Mouse (Mus musculus): ENCODE data around the gene Morc3. TPM values are rescaled to one million over a fixed set of nuclear protein-coding genes. Genes with fewer than 3 reads are reported as not detected.

Gene Morc3
- polyA plus RNA-seq, 2 experiments: 11.8 to 16.4 TPM

DNA sequence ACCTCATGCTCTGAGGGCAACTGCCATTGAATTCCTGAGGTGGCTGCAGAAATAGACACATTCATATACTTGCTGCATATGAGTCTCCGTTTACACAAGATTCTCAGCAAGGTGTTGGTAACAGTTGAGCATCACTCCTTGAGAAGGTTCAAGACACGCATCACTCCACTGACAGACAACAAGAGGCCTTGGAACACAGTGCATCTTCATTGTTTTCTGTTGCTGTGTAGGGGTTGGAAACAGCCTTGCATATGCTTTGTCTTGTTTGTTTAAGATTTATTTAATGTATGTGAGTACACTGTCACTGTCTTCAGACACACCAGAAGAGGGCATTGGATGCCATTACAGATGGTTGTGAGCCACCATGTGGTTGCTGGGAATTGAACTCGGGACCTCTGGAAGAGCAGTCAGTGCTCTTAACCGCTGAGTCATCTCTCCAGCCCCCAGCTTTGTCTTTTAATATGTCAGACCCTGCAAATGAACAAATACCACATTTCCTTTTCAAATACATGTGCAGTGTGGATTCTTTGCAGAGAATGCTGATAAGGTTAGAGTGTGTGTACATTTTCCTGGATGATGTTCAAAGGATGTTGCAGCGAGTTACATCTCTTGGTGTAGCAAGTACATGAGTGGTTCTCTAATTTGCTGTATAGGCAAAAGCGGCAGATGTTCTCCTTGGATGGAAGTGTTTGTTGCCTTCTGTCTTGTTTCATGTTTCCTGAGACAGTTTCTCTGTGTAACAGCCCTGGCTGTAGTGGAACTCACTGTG lies 45.9 kb downstream of the Morc3 start:
- H3K9me3 ChIP-seq (ENCODE audit: control insufficient read depth, low read length): no peaks in the 10 kb centered on the region
- no peak overlapping the region for H3K4me3 ChIP-seq (ENCODE audit: insufficient read depth in 1 of 2, low read depth in 2 of 2, low read length in 2 of 2)
- no peak overlapping the region for H3K9ac ChIP-seq (replicated peaks)
- H3K27ac ChIP-seq: no peak overlapping the region
- no peaks in the 10 kb centered on the region for H3K27me3 ChIP-seq (ENCODE audit: control insufficient read depth, insufficient read depth, low read length)
- no peak for TF ChIP-seq CTCF (IDR thresholded peaks at IDR 0.05; ENCODE audit: low read depth)
- no peak for TF ChIP-seq EP300 (IDR thresholded peaks at IDR 0.05; ENCODE audit: low read depth)
- DNase-seq (ENCODE audit: low read depth in 3 of 3, low spot score in 3 of 3): no peak
- WGBS (ENCODE audit: insufficient replicate concordance): 78% methylated on average over 6 of the region's 6 CpGs
- no peak for ATAC-seq (ENCODE audit: insufficient read depth)
- H3K4me2 ChIP-seq (ENCODE audit: low read depth): no peak overlapping the region
- no peaks in the 10 kb centered on the region for H3K4me1 ChIP-seq (replicated peaks; ENCODE audit: control insufficient read depth in 2 of 2, insufficient read depth in 2 of 2, low read length in 1 of 2)
- H3K36me3 ChIP-seq (replicated peaks; ENCODE audit: control insufficient read depth, insufficient read depth, low read depth): peaks cover 39% of the 10 kb centered on the region

DNA sequence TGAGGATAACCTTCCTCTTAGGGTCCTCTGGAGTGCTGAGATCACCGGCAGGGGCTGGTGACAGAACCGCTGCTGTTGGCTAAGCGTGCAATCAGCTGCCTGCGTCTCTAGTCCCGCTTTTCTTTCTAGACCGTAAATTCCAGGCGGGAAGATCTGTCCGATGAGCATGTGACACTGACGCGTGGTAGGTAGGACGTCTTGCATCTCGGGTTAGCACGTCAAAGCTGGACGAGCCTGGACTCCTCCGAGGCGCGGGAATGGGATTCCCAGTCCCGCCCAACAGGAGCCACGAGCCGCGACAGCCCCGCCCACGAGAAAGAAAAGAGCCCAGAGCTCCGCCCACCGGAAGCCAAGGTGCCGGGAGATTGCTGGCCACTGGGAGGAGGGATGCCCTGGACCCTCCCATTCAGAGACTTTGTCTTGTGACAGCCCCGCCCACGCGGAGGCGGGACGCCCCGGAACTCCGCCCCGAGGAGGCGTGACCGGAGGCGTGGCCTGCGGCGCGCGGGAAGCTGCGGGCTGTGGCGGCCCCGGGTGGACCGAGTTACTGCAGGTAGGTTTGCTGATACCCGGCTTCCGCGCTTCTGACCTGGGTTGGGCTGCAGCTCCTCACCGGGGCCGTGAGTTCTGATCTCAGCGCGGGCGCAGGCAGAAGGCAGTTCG lies 51.6 kb downstream of the Morc3 start, which contains the start of gene Chaf1b:
Gene Chaf1b, plus strand, starts transcription at position 479 of the 663 bp plus-strand sequence.
- H3K4me1 ChIP-seq (replicated peaks; ENCODE audit: control insufficient read depth in 2 of 2, insufficient read depth in 2 of 2, low read length in 1 of 2): peaks cover 3 to 12% of the 10 kb centered on the region in 2 experiments; a peak in 3 of 4 replicates
- no peaks in the 10 kb centered on the region for H3K27me3 ChIP-seq (ENCODE audit: control insufficient read depth, insufficient read depth, low read length)
- WGBS (ENCODE audit: insufficient replicate concordance): 0% methylated on average over 50 of the region's 54 CpGs
- H3K9me3 ChIP-seq (ENCODE audit: control insufficient read depth, low read length): no peaks in the 10 kb centered on the region
- peak; percentile 94 to 97 (median 94) for DNase-seq (ENCODE audit: low read depth in 3 of 3, low spot score in 3 of 3)
- TF ChIP-seq EP300 (IDR thresholded peaks at IDR 0.05; ENCODE audit: low read depth): no peak
- no peak; the same call in 1 of the 2 replicates for TF ChIP-seq CTCF (IDR thresholded peaks at IDR 0.05; ENCODE audit: low read depth)
- peak within 1 kb of the TSS; percentile 20 for H3K27ac ChIP-seq
- peaks cover 19% of the 10 kb centered on the region for H3K36me3 ChIP-seq (replicated peaks; ENCODE audit: control insufficient read depth, insufficient read depth, low read depth)
- peak within 1 kb of the TSS; percentile 86 for H3K4me2 ChIP-seq (ENCODE audit: low read depth)
- peak; percentile 90 for ATAC-seq (ENCODE audit: insufficient read depth)
- H3K9ac ChIP-seq (replicated peaks): peak within 1 kb of the TSS; percentile 88
- peak within 1 kb of the TSS; percentile 77 to 96 for H3K4me3 ChIP-seq (ENCODE audit: insufficient read depth in 1 of 2, low read depth in 2 of 2, low read length in 2 of 2)

DNA sequence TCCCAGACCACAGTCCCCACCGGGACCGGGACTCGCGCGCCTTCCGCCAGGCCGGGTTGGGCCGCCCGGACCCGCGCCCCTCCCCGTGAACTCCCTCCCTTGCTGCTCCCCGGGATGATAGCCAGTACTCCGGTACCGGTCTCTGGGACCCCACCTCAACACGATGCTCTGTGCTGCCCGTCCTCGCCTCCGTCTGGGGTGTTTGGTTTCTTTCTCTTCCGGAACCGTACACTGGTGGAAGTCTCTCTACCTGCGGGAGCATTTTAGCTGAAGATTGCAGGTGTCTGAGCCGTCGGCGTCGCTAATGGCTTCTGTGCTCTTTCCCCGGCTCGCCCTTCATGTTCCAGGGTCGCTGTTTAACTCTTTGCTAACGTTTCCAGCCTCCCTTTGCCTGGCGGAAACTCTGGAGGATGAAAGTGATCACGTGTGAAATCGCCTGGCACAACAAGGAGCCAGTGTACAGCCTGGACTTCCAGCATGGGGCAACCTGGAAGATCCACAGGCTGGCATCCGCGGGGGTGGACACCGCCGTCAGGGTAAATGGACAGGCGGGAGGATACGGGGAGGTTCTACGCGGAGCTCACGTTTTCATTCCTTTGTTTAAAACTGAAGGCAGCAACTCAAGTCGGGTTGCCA lies 52.3 kb downstream of the Morc3 start:
- H3K9me3 ChIP-seq (ENCODE audit: control insufficient read depth, low read length): no peaks in the 10 kb centered on the region
- H3K9ac ChIP-seq (replicated peaks): peak overlapping the region; percentile 88
- DNase-seq (ENCODE audit: low read depth in 3 of 3, low spot score in 3 of 3) (peak in 1 of 3 experiments; percentile 22), ATAC-seq (ENCODE audit: insufficient read depth) (peak; percentile 69)
- no peaks in the 10 kb centered on the region for H3K27me3 ChIP-seq (ENCODE audit: control insufficient read depth, insufficient read depth, low read length)
- peaks cover 26% of the 10 kb centered on the region for H3K36me3 ChIP-seq (replicated peaks; ENCODE audit: control insufficient read depth, insufficient read depth, low read depth)
- peak overlapping the region; percentile 86 for H3K4me2 ChIP-seq (ENCODE audit: low read depth)
- under 1% methylated on average over 38 of the region's 43 CpGs for WGBS (ENCODE audit: insufficient replicate concordance)
- H3K4me3 ChIP-seq (ENCODE audit: insufficient read depth in 1 of 2, low read depth in 2 of 2, low read length in 2 of 2): peak overlapping the region; percentile 77 to 96
- H3K4me1 ChIP-seq (replicated peaks; ENCODE audit: control insufficient read depth in 2 of 2, insufficient read depth in 2 of 2, low read length in 1 of 2): peaks cover 3 to 12% of the 10 kb centered on the region in 2 experiments; a peak in 3 of 4 replicates
- TF ChIP-seq EP300 (IDR thresholded peaks at IDR 0.05; ENCODE audit: low read depth): no peak
- no peak for TF ChIP-seq CTCF (IDR thresholded peaks at IDR 0.05; ENCODE audit: low read depth)
- H3K27ac ChIP-seq: peak overlapping the region; percentile 20

DNA sequence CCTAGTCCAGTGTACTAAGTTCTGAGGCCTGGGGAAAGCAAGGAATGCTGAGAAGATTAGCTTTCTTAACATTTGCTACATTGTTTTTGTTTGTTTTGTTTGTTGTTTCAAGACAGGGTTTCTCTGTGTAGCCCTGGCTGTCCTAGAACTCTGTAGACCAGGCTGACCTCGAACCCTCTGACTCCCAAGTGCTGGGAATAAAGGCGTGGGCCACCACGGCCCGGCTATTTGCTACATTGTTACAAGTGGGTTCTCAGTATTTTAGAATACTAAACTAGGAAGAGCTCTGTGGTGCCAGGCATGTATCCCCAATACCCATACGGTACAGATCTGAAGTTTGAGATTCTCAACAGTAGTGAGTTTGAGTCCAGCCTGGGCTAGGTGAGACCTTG lies 52.8 kb downstream of the Morc3 start:
- WGBS (ENCODE audit: insufficient replicate concordance): 48% methylated on average over 5 of the region's 5 CpGs
- ATAC-seq (ENCODE audit: insufficient read depth): no peak

More for the DNA sequence above, 52.8 kb downstream of the Morc3 start:
- Histone ChIP-seq H3K36me3 (replicated peaks; ENCODE audit: control insufficient read depth, insufficient read depth, low read depth) (peaks cover 31% of the 10 kb centered on the region), H3K27me3 (ENCODE audit: control insufficient read depth, insufficient read depth, low read length) (no peaks in the 10 kb centered on the region), H3K4me1 (replicated peaks; ENCODE audit: control insufficient read depth in 2 of 2, insufficient read depth in 2 of 2, low read length in 1 of 2) (peaks cover 3 to 12% of the 10 kb centered on the region in 2 experiments; a peak in 3 of 4 replicates), H3K9me3 (ENCODE audit: control insufficient read depth, low read length) (no peaks in the 10 kb centered on the region), H3K9ac (replicated peaks) (peak overlapping the region; percentile 88), H3K27ac (no peak overlapping the region), H3K4me2 (ENCODE audit: low read depth) (peak overlapping the region; percentile 86), H3K4me3 (ENCODE audit: insufficient read depth in 1 of 2, low read depth in 2 of 2, low read length in 2 of 2) (peak overlapping the region; percentile 77 to 96)
- TF ChIP-seq CTCF (IDR thresholded peaks at IDR 0.05; ENCODE audit: low read depth) (no peak), EP300 (IDR thresholded peaks at IDR 0.05; ENCODE audit: low read depth) (no peak)
- DNase-seq (ENCODE audit: low read depth in 3 of 3, low spot score in 3 of 3): no peak

Measured in liver, embryonic 14.5 days (tissue).